ENCODE assay signal across 18 mouse cellular contexts in the genomic region with DNA sequence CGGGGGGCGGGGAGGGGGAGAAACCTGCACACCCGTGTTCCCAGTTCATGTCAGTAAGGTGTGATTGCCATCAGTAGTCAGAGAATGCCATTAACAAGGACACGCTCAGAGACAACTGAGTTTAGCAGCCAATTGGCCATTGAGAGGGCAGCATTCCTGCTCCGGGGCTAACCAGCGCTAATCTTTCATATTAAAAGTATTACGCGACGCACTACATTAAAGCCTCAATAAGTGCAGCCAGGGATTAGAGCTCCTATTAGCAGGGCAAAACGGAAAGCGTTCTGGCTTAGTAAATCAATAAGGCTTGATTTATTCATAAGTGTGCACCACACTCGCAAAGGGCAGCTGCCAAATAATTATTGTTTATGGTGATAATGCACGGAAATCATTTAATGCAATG. TPM values are rescaled to one million over a fixed set of nuclear protein-coding genes. Genes with fewer than 3 reads are reported as not detected.
A peak's percentile ranks its signal among the peaks of the same experiment; 100 is the strongest.
DNase-seq lines count a peak whose midpoint lies in the region; ATAC-seq and TF ChIP-seq lines count a peak whose summit lies in the region.
"Had no signal": no experiment of that assay in that cellular context is flagged by ENCODE, and none has a peak within 500 bp of the region (broad histone marks: within the 10 kb centered on the region; RNA-seq: fewer than 3 reads in every experiment).

No protein-coding gene starts in this region.

- H3K27me3 ChIP-seq in forebrain, embryonic 15.5 days = no peaks in the 10 kb centered on the region
- no peaks in the 10 kb centered on the region for H3K27me3 ChIP-seq in forebrain, embryonic 13.5 days
- peaks cover 28% of the 10 kb centered on the region for H3K27me3 ChIP-seq in midbrain, embryonic 13.5 days
- no peaks in the 10 kb centered on the region for H3K27me3 ChIP-seq in midbrain, postnatal 0 days (ENCODE audit: insufficient read depth, low read length)
- no peaks in the 10 kb centered on the region for H3K27me3 ChIP-seq in neural tube, embryonic 14.5 days (ENCODE audit: control insufficient read depth, insufficient read depth, low read length)
- H3K27me3 ChIP-seq: CH12.LX; heart, embryonic 12.5 days; Patski had no signal

- TF ChIP-seq CTCF in midbrain, postnatal 0 days (IDR thresholded peaks at IDR 0.05) = no peak

- peaks cover 6% of the 10 kb centered on the region for H3K4me1 ChIP-seq in forebrain, embryonic 15.5 days
- 0 out of 2 replicates have a peak, but pooled peaks cover 7% of the 10 kb centered on the region for H3K4me1 ChIP-seq in forebrain, embryonic 13.5 days
- H3K4me1 ChIP-seq in midbrain, embryonic 13.5 days (replicated peaks) = peaks cover 7% of the 10 kb centered on the region; the same call in 1 of the 2 replicates
- H3K4me1 ChIP-seq in midbrain, postnatal 0 days (ENCODE audit: insufficient read depth, low read length) = no peaks in the 10 kb centered on the region
- H3K4me1 ChIP-seq in neural tube, embryonic 14.5 days (ENCODE audit: control insufficient read depth, insufficient read depth, low read length) = no peaks in the 10 kb centered on the region
- H3K4me1 ChIP-seq: embryonic facial prominence, embryonic 10.5 days; heart, embryonic 12.5 days had no signal

- no peaks in the 10 kb centered on the region for H3K36me3 ChIP-seq in forebrain, embryonic 15.5 days
- no peaks in the 10 kb centered on the region for H3K36me3 ChIP-seq in forebrain, embryonic 13.5 days (ENCODE audit: poor library complexity, severe bottlenecking)
- no peaks in the 10 kb centered on the region for H3K36me3 ChIP-seq in midbrain, embryonic 13.5 days
- H3K36me3 ChIP-seq in midbrain, postnatal 0 days (ENCODE audit: insufficient read depth, low read length) = no peaks in the 10 kb centered on the region
- no peaks in the 10 kb centered on the region for H3K36me3 ChIP-seq in neural tube, embryonic 14.5 days (ENCODE audit: control insufficient read depth, insufficient read depth, low read length)
- H3K36me3 ChIP-seq: embryonic facial prominence, embryonic 10.5 days; heart, embryonic 12.5 days; hindbrain, embryonic 10.5 days had no signal

- H3K9ac ChIP-seq in forebrain, embryonic 15.5 days (replicated peaks) = no peak overlapping the region
- H3K9ac ChIP-seq in forebrain, embryonic 13.5 days = no peak overlapping the region
- H3K9ac ChIP-seq in midbrain, embryonic 13.5 days (replicated peaks) = no peak overlapping the region
- no peak overlapping the region for H3K9ac ChIP-seq in midbrain, postnatal 0 days (replicated peaks; ENCODE audit: low read length, poor library complexity, severe bottlenecking)
- H3K9ac ChIP-seq in neural tube, embryonic 14.5 days (replicated peaks; ENCODE audit: low read depth, low read length) = no peak overlapping the region
- H3K9ac ChIP-seq: heart, embryonic 12.5 days; hindbrain, embryonic 14.5 days had no signal

- 0 out of 2 replicates have a peak, but pooled peaks have one; percentile 18 for ATAC-seq in forebrain, embryonic 15.5 days (replicated peaks)
- ATAC-seq in forebrain, embryonic 13.5 days = no peak
- 0 out of 2 replicates have a peak, but pooled peaks have one; percentile 62 for ATAC-seq in midbrain, embryonic 13.5 days
- no peak for ATAC-seq in midbrain, postnatal 0 days (ENCODE audit: low FRiP score)
- peak; percentile 26; the same call in 1 of the 2 replicates for ATAC-seq in neural tube, embryonic 14.5 days (ENCODE audit: low read depth)
- ATAC-seq in megakaryocyte progenitor cell, adult 5-6 weeks (replicated peaks; ENCODE audit: poor library complexity) = no peak
- ATAC-seq: activated CD4-positive, CD25-positive, alpha-beta regulatory T cell, adult 4 months; Patski had no signal

- no peak overlapping the region for H3K4me2 ChIP-seq in forebrain, embryonic 15.5 days (replicated peaks)
- H3K4me2 ChIP-seq in forebrain, embryonic 13.5 days = no peak overlapping the region
- H3K4me2 ChIP-seq in midbrain, embryonic 13.5 days (replicated peaks) = 0 out of 2 replicates have a peak overlapping the region, but pooled peaks have one; percentile 2
- H3K4me2 ChIP-seq in midbrain, postnatal 0 days (ENCODE audit: low read depth, low read length, poor library complexity, severe bottlenecking) = no peak overlapping the region
- no peak overlapping the region for H3K4me2 ChIP-seq in neural tube, embryonic 14.5 days (ENCODE audit: low read depth, low read length)
- H3K4me2 ChIP-seq: heart, embryonic 12.5 days; hindbrain, embryonic 14.5 days had no signal

- DNase-seq in midbrain, postnatal 0 days (ENCODE audit: low spot score) = no peak
- DNase-seq in mesoderm, embryonic 11.5 days (ENCODE audit: low read depth, low spot score) = peak; percentile 3
- DNase-seq: adrenal gland, postnatal 14 days; cerebellum, adult 18-20 months; cerebellum, postnatal 10 days; gastrocnemius, postnatal 14 days had no signal

- no peak overlapping the region for H3K27ac ChIP-seq in forebrain, embryonic 15.5 days (replicated peaks)
- no peak overlapping the region for H3K27ac ChIP-seq in forebrain, embryonic 13.5 days
- H3K27ac ChIP-seq in midbrain, embryonic 13.5 days = no peak overlapping the region
- no peak overlapping the region for H3K27ac ChIP-seq in midbrain, postnatal 0 days (ENCODE audit: low read depth, low read length)
- H3K27ac ChIP-seq in neural tube, embryonic 14.5 days (ENCODE audit: low read depth, low read length) = no peak overlapping the region
- H3K27ac ChIP-seq: embryonic facial prominence, embryonic 10.5 days; hindbrain, embryonic 10.5 days; hindbrain, embryonic 14.5 days had no signal

- H3K9me3 ChIP-seq in forebrain, embryonic 15.5 days = no peaks in the 10 kb centered on the region
- no peaks in the 10 kb centered on the region for H3K9me3 ChIP-seq in forebrain, embryonic 13.5 days (replicated peaks)
- no peaks in the 10 kb centered on the region for H3K9me3 ChIP-seq in midbrain, embryonic 13.5 days
- H3K9me3 ChIP-seq in midbrain, postnatal 0 days (ENCODE audit: low read length) = no peaks in the 10 kb centered on the region
- no peaks in the 10 kb centered on the region for H3K9me3 ChIP-seq in neural tube, embryonic 14.5 days (ENCODE audit: control insufficient read depth, low read length)
- H3K9me3 ChIP-seq: embryonic facial prominence, embryonic 10.5 days; heart, embryonic 12.5 days; hindbrain, embryonic 10.5 days had no signal

- no peak overlapping the region for H3K4me3 ChIP-seq in forebrain, embryonic 15.5 days
- H3K4me3 ChIP-seq in forebrain, embryonic 13.5 days = no peak overlapping the region
- H3K4me3 ChIP-seq in midbrain, embryonic 13.5 days (replicated peaks) = no peak overlapping the region
- no peak overlapping the region for H3K4me3 ChIP-seq in midbrain, postnatal 0 days (ENCODE audit: low read depth, low read length)
- H3K4me3 ChIP-seq in neural tube, embryonic 14.5 days (ENCODE audit: low read depth, low read length) = no peak overlapping the region
- H3K4me3 ChIP-seq: embryonic facial prominence, embryonic 10.5 days; heart, embryonic 12.5 days; hindbrain, embryonic 10.5 days had no signal

- 51% methylated on average over 13 of the region's 13 CpGs for WGBS in forebrain, embryonic 15.5 days
- 61% methylated on average over 13 of the region's 13 CpGs for WGBS in forebrain, embryonic 13.5 days
- WGBS in midbrain, embryonic 13.5 days = 41% methylated on average over 13 of the region's 13 CpGs
- WGBS in midbrain, postnatal 0 days = 42% methylated on average over 13 of the region's 13 CpGs
- 59% methylated on average over 13 of the region's 13 CpGs for WGBS in neural tube, embryonic 14.5 days

RNA-seq across cellular contexts. Expression of gene Sfmbt2, which starts 39.1 kb away (rescaled TPM):
- 2.1 and 2.4 TPM in 2 replicates for polyA plus RNA-seq in forebrain, embryonic 15.5 days (2015; fragmentation: Nextera tagmentation; extraction: Ambion mirVana)
- polyA plus RNA-seq in forebrain, embryonic 13.5 days (2015; fragmentation: Nextera tagmentation; extraction: Ambion mirVana) = 1.8 and 2.4 TPM in 2 replicates
- polyA plus RNA-seq in midbrain, embryonic 13.5 days (2015; fragmentation: Nextera tagmentation; extraction: Ambion mirVana) = 2.9 TPM in 2 replicates
- total RNA-seq in midbrain, postnatal 0 days (2014; rRNA removed) = 5.5 and 8.2 TPM in 2 replicates
- 4.6 and 5.3 TPM in 2 replicates for polyA plus RNA-seq in midbrain, postnatal 0 days (2015; fragmentation: Nextera tagmentation; extraction: Ambion mirVana)
- 5.7 and 9.1 TPM in 2 replicates for polyA plus RNA-seq in neural tube, embryonic 14.5 days (2014; fragmentation: Nextera tagmentation; extraction: Ambion mirVana)
- 0.77 and 0.85 TPM in 2 replicates for total RNA-seq in megakaryocyte progenitor cell, adult 5-6 weeks (2015)
- 0.67 and 1.1 TPM in 2 replicates for total RNA-seq in megakaryocyte progenitor cell, adult 5-6 weeks (2017)
- total RNA-seq: CH12.LX had no signal

Comparison
In these comparisons a context has a peak if more than half of its experiments do, and no peak if none do; other contexts are left out.
1. ATAC-seq: peak in forebrain, embryonic 15.5 days (single experiment), midbrain, embryonic 13.5 days (single experiment) and neural tube, embryonic 14.5 days (single experiment); none in forebrain, embryonic 13.5 days (single experiment), midbrain, postnatal 0 days (single experiment) and megakaryocyte progenitor cell, adult 5-6 weeks (single experiment).